Mouse (Mus musculus): ENCODE measurements around the gene Serpina1a.
"Not testable (repeated sequence)": the region's sequence is repeated elsewhere in the genome, so short reads cannot be mapped to it uniquely, and the experiment has no call there.

The Serpina1a gene

GRCm38 (mm10) chr12:103863101-103863974, at the start of gene Serpina1a:
TSS of gene Serpina1a (minus strand) at chr12:103863562.
- in situ Hi-C loops (cut with MboI; ENCODE audit: low sequenced_read_pairs): not testable (repeated sequence)

GRCm38 (mm10) chr12:103909181-103909580, 45.8 kb upstream of the Serpina1a start:
- in situ Hi-C loops (cut with MboI; ENCODE audit: low sequenced_read_pairs): not testable (repeated sequence)

- in situ Hi-C loops (cut with MboI; ENCODE audit: low sequenced_read_pairs): not testable (repeated sequence)
Observed at GRCm38 (mm10) chr12:103907746-103908145, 44.4 kb upstream of the Serpina1a start.

GRCm38 (mm10) chr12:103904837-103905340, 41.5 kb upstream of the Serpina1a start, which contains the start of gene Serpina1c:
TSS of gene Serpina1c (minus strand) at chr12:103904887.
- in situ Hi-C loops (cut with MboI; ENCODE audit: low sequenced_read_pairs): not testable (repeated sequence)

GRCm38 (mm10) chr12:103901929-103902328, 38.6 kb upstream of the Serpina1a start:
- in situ Hi-C loops (cut with MboI; ENCODE audit: low sequenced_read_pairs): not testable (repeated sequence)

- in situ Hi-C loops (cut with MboI; ENCODE audit: low sequenced_read_pairs): not testable (repeated sequence)
Observed at GRCm38 (mm10) chr12:103866873-103867272, 3.5 kb upstream of the Serpina1a start.

GRCm38 (mm10) chr12:103860976-103861375, 2.4 kb downstream of the Serpina1a start:
- in situ Hi-C loops (cut with MboI; ENCODE audit: low sequenced_read_pairs): no loop called here

GRCm38 (mm10) chr12:103860571-103860970, 2.8 kb downstream of the Serpina1a start:
- in situ Hi-C loops (cut with MboI; ENCODE audit: low sequenced_read_pairs): not testable (repeated sequence)

GRCm38 (mm10) chr12:103859584-103859983, 3.8 kb downstream of the Serpina1a start:
- in situ Hi-C loops (cut with MboI; ENCODE audit: low sequenced_read_pairs): not testable (repeated sequence)

GRCm38 (mm10) chr12:103853032-103853431, 10.3 kb downstream of the Serpina1a start:
- in situ Hi-C loops (cut with MboI; ENCODE audit: low sequenced_read_pairs): not testable (repeated sequence)

- in situ Hi-C loops (cut with MboI; ENCODE audit: low sequenced_read_pairs): not testable (repeated sequence)
Observed at GRCm38 (mm10) chr12:103830273-103830672, 33.1 kb downstream of the Serpina1a start, which contains the start of gene Serpina1b. TSS of gene Serpina1b (minus strand) at chr12:103830373.

GRCm38 (mm10) chr12:103827661-103828372, 35.5 kb downstream of the Serpina1a start:
- in situ Hi-C loops (cut with MboI; ENCODE audit: low sequenced_read_pairs): not testable (repeated sequence)

- in situ Hi-C loops (cut with MboI; ENCODE audit: low sequenced_read_pairs): not testable (repeated sequence)
Observed at GRCm38 (mm10) chr12:103823826-103824225, 39.5 kb downstream of the Serpina1a start.

All from CH12F3 (cell line).